Mouse (Mus musculus) heart, adult 2 months (tissue): ENCODE data around the gene Camkk2. TPM values are rescaled to one million over a fixed set of nuclear protein-coding genes. Genes with fewer than 3 reads are reported as not detected.
A peak's percentile ranks its signal among the peaks of the same experiment; 100 is the strongest.

Experiments used
- DNase-seq, 2 experiments: peaks; one replicate each; pipeline ENCODE4 v3.0.0; 2021
- H3K27ac ChIP-seq: fragments of 200-600 bp; 2 replicates; pipeline ENCODE4 v1.8.1; 2022
- H3K27me3 ChIP-seq: fragments of 200-500 bp; 2 replicates; pipeline ENCODE4 v1.6.1; 2012; ENCODE audit warnings: mild to moderate bottlenecking, low read length, inconsistent platforms, mixed read lengths; ENCODE audit not compliant: control insufficient read depth, insufficient read depth
- H3K36me3 ChIP-seq: fragments of 200-500 bp; 2 replicates; pipeline ENCODE4 v1.6.1; 2012; ENCODE audit warnings: low read length, inconsistent platforms; ENCODE audit not compliant: control insufficient read depth, insufficient read depth
- H3K4me1 ChIP-seq: fragments of 200-500 bp; 2 replicates; pipeline ENCODE4 v1.6.1; 2011; ENCODE audit warnings: low read length; ENCODE audit not compliant: control insufficient read depth, insufficient read depth
- H3K4me3 ChIP-seq: fragments of 200-600 bp; 2 replicates; pipeline ENCODE4 v1.8.1; 2022
- H3K79me2 ChIP-seq: fragments of 200-500 bp; replicated peaks from 2 replicates; pipeline ENCODE4 v1.6.1; 2012; ENCODE audit warnings: mild to moderate bottlenecking, inconsistent platforms, low read length, moderate library complexity, mixed read lengths; ENCODE audit not compliant: control insufficient read depth, insufficient read depth
- H3K9ac ChIP-seq: fragments of 200-500 bp; 2 replicates; pipeline ENCODE4 v1.6.1; 2012; ENCODE audit warnings: low read depth, mild to moderate bottlenecking, control low read depth, inconsistent platforms, low read length, mixed read lengths
- CTCF ChIP-seq: fragments of 200-600 bp; IDR thresholded peaks from 2 replicates; pipeline ENCODE4 v1.8.1; 2022; ENCODE audit warnings: antibody characterized with exemption, mild to moderate bottlenecking, moderate library complexity
- EP300 ChIP-seq: fragments of 200-500 bp; IDR thresholded peaks from 2 replicates; pipeline ENCODE4 v1.6.1; 2011; ENCODE audit warnings: low read depth, low read length, control low read depth; ENCODE audit not compliant: insufficient read depth
- POLR2A ChIP-seq: fragments of 200-500 bp; IDR thresholded peaks from 2 replicates; pipeline ENCODE4 v1.6.1; 2011; ENCODE audit warnings: mild to moderate bottlenecking, low read depth, low read length, control low read depth; ENCODE audit not compliant: insufficient read depth
- WGBS: fragments of 180-500 bp; shearing (Covaris S2); methylation state at CpG from one replicate; pipeline ENCODE4 v1.1.7; 2018; 5-methylcytosine and 5-hydroxymethylcytosine counted together
- intact Hi-C: fragments of 180-260 bp; cut with DNase I; formaldehyde crosslinking; loops from one replicate; pipeline ENCODE4 v1.15.1; 2025
- polyA plus RNA-seq: library from polyadenylated mRNA; depleted of rRNA; stranded (reverse); fragments of >200 nt; gene quantifications from 2 replicates; pipeline ENCODE4 v1.2.3, GENCODE M21; 2012
- total RNA-seq, 2 experiments: library from RNA; stranded (reverse); gene quantifications; 2 replicates each; pipeline ENCODE4 v1.2.3; 2021

Camkk2 gene
- total and polyA plus RNA-seq, 3 experiments = 9.3 to 13.6 (median 10.2) TPM

DNA sequence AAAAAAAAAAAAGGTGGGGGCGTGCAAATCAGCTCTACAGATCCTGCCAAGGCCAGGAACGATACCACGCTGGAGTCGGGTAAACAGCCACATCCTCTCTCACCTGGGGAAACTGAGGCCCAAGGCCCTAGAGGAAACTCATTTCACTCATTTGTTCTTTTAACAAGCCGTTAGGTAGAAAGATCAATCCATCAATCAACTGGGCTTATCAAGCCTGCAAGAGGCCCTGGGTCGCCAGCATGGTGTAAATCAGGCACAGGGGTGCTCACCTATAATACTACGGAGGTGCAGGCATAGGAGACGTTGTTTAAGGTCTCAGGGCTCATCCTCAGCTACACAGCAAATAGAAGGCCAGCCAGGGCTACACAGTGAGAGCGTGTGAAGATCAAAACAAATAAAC lies 7.8 kb downstream of the Camkk2 start:
- no peak overlapping the region for H3K9ac ChIP-seq
- H3K4me1 ChIP-seq = peaks cover 13% of the 10 kb centered on the region
- TF ChIP-seq CTCF (no peak), EP300 (no peak), POLR2A (no peak)
- intact Hi-C loops = no loop called here
- no peak for DNase-seq
- H3K4me3 ChIP-seq = no peak overlapping the region
- H3K27ac ChIP-seq = peak overlapping the region; percentile 82
- no peaks in the 10 kb centered on the region for H3K79me2 ChIP-seq
- 70% methylated on average over 9 of the region's 9 CpGs for WGBS
- H3K27me3 ChIP-seq = no peaks in the 10 kb centered on the region
- H3K36me3 ChIP-seq = no peaks in the 10 kb centered on the region

GRCm38 (mm10) chr5:122770806-122771261 lies 8.4 kb downstream of the Camkk2 start:
- 7% methylated on average over 10 of the region's 10 CpGs for WGBS
- Histone ChIP-seq H3K9ac (0 out of 2 replicates have a peak overlapping the region, but pooled peaks have one; percentile 20), H3K36me3 (no peaks in the 10 kb centered on the region), H3K4me3 (peak overlapping the region; percentile 14; the same call in 1 of the 2 replicates), H3K79me2 (no peaks in the 10 kb centered on the region), H3K27me3 (no peaks in the 10 kb centered on the region), H3K4me1 (peaks cover 13% of the 10 kb centered on the region), H3K27ac (peak overlapping the region; percentile 82)
- DNase-seq = peak; percentile 81 to 87
- TF ChIP-seq EP300 (no peak; the same call in 1 of the 2 replicates), POLR2A (0 out of 2 replicates have a peak, but pooled peaks have one; percentile 29)
- intact Hi-C loops = no loop called here

DNA sequence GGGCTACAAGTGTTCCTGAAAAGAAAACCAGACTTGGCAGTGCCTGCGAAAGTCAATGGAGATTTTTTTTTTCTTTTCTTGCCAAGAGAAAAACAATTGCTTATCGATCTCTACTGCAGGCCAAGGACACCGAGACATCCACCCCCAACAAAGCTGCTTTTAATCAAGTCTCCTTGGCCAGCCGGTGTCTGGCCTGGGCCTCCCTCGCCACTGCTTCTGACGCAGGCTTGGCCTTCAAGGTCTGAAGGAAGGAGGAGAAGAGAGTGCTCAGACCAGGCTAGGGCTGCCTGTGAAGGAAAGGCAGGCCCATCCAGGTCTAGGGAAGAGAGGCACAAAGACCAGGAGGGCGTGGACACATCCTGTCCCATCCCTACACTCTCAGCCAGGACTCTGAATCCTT lies 8.9 kb downstream of the Camkk2 start:
- Histone ChIP-seq H3K9ac (peak overlapping the region; percentile 8), H3K36me3 (no peaks in the 10 kb centered on the region), H3K4me3 (no peak overlapping the region; the same call in 1 of the 2 replicates), H3K4me1 (peaks cover 12% of the 10 kb centered on the region), H3K27ac (peak overlapping the region; percentile 82), H3K79me2 (no peaks in the 10 kb centered on the region), H3K27me3 (no peaks in the 10 kb centered on the region)
- intact Hi-C loops = no loop called here
- peak; percentile 68 to 73 for DNase-seq
- TF ChIP-seq EP300 (no peak; the same call in 1 of the 2 replicates), POLR2A (no peak), CTCF (no peak)
- WGBS = 44% methylated on average over 7 of the region's 7 CpGs

DNA sequence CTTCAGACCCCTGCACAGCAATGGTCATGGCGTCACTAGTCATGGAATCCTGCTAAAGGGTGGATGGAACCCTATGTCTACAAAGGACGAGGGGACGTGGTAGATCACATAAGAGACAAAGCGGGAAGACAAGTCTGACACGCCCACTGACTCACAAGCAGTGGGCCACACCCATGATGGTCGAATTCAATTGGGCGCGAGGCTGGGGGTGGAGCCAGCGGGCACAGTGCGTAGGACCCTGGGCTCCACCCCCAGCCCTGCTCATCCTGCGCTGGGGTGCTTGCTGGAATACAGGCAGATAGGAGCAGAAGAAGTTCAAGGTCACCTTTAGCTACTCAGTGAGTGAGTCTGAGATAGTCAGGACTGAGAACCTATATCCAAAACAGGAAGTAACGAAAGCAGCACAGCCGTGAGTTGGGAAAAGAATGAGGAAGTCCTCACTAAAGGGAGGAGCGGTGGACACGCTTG lies 10.1 kb downstream of the Camkk2 start:
- Histone ChIP-seq H3K4me1 (peaks cover 11% of the 10 kb centered on the region), H3K4me3 (no peak overlapping the region), H3K9ac (no peak overlapping the region), H3K27ac (no peak overlapping the region), H3K36me3 (no peaks in the 10 kb centered on the region), H3K27me3 (no peaks in the 10 kb centered on the region), H3K79me2 (no peaks in the 10 kb centered on the region)
- intact Hi-C loops = no loop called here
- 83% methylated on average over 15 of the region's 15 CpGs for WGBS
- no peak for TF ChIP-seq CTCF
- no peak for TF ChIP-seq POLR2A
- TF ChIP-seq EP300 = no peak
- peak in 1 of 2 experiments; percentile 25 for DNase-seq

GRCm38 (mm10) chr5:122767283-122767682 lies 11.9 kb downstream of the Camkk2 start:
- DNase-seq = no peak
- WGBS = 95% methylated on average over 11 of the region's 11 CpGs
- H3K27ac ChIP-seq = no peak overlapping the region
- H3K79me2 ChIP-seq = no peaks in the 10 kb centered on the region; the same call in 1 of the 2 replicates
- H3K9ac ChIP-seq = no peak overlapping the region
- peaks cover 10% of the 10 kb centered on the region for H3K4me1 ChIP-seq
- H3K4me3 ChIP-seq = no peak overlapping the region
- intact Hi-C loops = no loop called here
- H3K27me3 ChIP-seq = no peaks in the 10 kb centered on the region
- no peaks in the 10 kb centered on the region for H3K36me3 ChIP-seq
- TF ChIP-seq EP300 (no peak), CTCF (no peak), POLR2A (no peak)

DNA sequence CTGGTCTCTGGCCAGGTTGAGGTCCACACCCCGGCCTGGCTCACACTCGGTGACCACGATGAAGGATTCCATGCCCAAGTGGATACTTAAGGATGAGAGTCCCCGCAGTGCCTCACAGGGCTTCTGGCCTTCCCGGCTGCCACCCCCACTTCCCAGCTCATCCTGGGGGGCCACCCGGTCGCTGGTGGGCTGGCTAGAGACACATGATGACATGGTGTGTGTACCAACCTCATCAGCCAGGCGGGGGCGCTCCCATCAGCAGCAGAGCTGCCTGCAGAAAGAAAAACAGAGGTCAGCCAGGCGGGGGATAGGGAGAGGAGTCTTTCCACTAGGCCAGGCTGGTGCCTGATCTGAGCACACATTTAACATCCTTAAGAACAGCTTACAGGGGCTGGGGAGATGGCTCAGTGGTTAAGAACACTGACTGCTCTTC lies 15.2 kb downstream of the Camkk2 start:
- 46% methylated on average over 10 of the region's 10 CpGs for WGBS
- no peak overlapping the region for H3K27ac ChIP-seq
- intact Hi-C loops = no loop called here
- H3K9ac ChIP-seq = no peak overlapping the region
- DNase-seq = peak; percentile 40 to 59
- H3K79me2 ChIP-seq = no peaks in the 10 kb centered on the region; the same call in 1 of the 2 replicates
- no peak overlapping the region for H3K4me3 ChIP-seq
- H3K4me1 ChIP-seq = peaks cover 3% of the 10 kb centered on the region
- H3K27me3 ChIP-seq = no peaks in the 10 kb centered on the region
- no peaks in the 10 kb centered on the region; the same call in 1 of the 2 replicates for H3K36me3 ChIP-seq
- TF ChIP-seq POLR2A (no peak), CTCF (peak; percentile 59), EP300 (no peak)
